Mouse (Mus musculus): Measurements from ENCODE around the gene Pla2g12b. TPM values are rescaled to one million over a fixed set of nuclear protein-coding genes. Genes with fewer than 3 reads are reported as not detected.

Gene Pla2g12b
- polyA plus RNA-seq, 1 experiment from 2014 or later: not detected

DNA sequence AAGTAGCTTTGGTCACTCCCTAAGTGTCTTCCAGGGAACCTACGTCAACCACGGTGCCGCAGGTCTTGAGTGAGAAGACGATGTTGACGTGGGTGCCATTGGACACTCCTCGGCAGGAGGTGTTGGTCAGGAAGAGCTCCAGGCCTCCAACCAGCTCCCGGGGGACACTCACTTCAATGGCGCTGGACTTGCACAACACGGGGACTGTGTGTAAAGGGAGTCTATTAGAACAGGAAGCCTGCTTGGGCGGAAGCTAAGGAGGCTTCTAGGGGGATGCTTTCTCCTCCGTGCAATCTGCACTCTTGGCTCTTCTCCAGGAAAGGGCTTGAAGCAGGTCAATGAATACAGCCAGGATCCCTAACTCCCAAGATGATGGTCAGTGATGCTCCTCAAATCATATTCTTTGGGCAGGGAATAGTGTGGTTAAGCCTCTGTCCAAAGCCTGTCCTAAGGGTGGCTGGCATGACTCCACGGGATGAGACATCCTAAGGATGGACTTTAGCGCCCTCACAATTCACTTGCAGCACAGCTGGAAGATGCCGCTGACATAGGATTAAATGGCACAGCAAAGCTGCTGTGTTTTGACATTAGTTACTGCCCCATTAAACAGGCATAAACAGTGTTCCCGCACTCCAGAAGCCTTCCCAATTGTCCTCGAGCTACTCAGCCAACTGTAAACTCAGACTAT lies 26.1 kb downstream of the Pla2g12b start:
- Histone ChIP-seq H3K27me3 (ENCODE audit: control insufficient read depth, insufficient read depth, low read length) (no peaks in the 10 kb centered on the region), H3K36me3 (replicated peaks; ENCODE audit: control insufficient read depth, insufficient read depth) (no peaks in the 10 kb centered on the region), H3K27ac (no peak overlapping the region), H3K4me1 (replicated peaks; ENCODE audit: control insufficient read depth, insufficient read depth, low read length) (no peaks in the 10 kb centered on the region), H3K4me2 (replicated peaks) (no peak overlapping the region), H3K4me3 (replicated peaks; ENCODE audit: low read length) (no peak overlapping the region), H3K9me3 (ENCODE audit: control insufficient read depth, low read length) (no peaks in the 10 kb centered on the region), H3K9ac (no peak overlapping the region)
- WGBS: 82% methylated on average over 16 of the region's 16 CpGs
- DNase-seq (ENCODE audit: low spot score): no peak
- ATAC-seq (ENCODE audit: low FRiP score): no peak

GRCm38 (mm10) chr10:59430701-59431218 lies 27.3 kb downstream of the Pla2g12b start:
- Histone ChIP-seq H3K4me1 (replicated peaks; ENCODE audit: control insufficient read depth, insufficient read depth, low read length) (no peaks in the 10 kb centered on the region), H3K27ac (no peak overlapping the region), H3K9ac (no peak overlapping the region), H3K4me2 (replicated peaks) (no peak overlapping the region), H3K9me3 (ENCODE audit: control insufficient read depth, low read length) (no peaks in the 10 kb centered on the region), H3K4me3 (replicated peaks; ENCODE audit: low read length) (no peak overlapping the region), H3K36me3 (replicated peaks; ENCODE audit: control insufficient read depth, insufficient read depth) (no peaks in the 10 kb centered on the region), H3K27me3 (ENCODE audit: control insufficient read depth, insufficient read depth, low read length) (no peaks in the 10 kb centered on the region)
- ATAC-seq (ENCODE audit: low FRiP score): no peak
- WGBS: 75% methylated on average over 6 of the region's 6 CpGs
- DNase-seq (ENCODE audit: low spot score): no peak

DNA sequence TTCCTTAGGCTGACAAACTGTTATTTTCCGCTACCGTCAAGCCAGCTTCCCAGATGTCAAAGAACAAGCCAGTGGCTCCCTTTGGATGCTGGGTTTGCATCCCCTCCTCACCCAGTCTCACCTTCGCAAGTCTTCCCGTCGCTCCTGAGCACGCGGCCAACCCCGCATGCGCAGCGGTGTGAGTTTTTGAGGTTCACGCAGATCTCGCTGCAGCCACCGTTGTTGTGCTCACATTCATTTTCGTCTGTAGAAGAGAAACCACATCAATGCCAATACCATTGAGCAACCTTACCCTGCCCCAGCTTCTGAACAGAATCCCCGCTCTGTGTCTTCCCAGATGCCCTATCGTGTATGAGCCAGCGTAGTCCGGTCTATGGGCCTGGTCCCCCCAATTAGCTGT lies 32.3 kb downstream of the Pla2g12b start:
- H3K4me3 ChIP-seq (replicated peaks; ENCODE audit: low read length): no peak overlapping the region
- H3K9me3 ChIP-seq (ENCODE audit: control insufficient read depth, low read length): no peaks in the 10 kb centered on the region

GRCm38 (mm10) chr10:59438651-59439050 lies 35.2 kb downstream of the Pla2g12b start:
- WGBS: 96% methylated on average over 12 of the region's 12 CpGs
- Histone ChIP-seq H3K27ac (no peak overlapping the region), H3K9ac (no peak overlapping the region)

More for the DNA sequence above, 32.3 kb downstream of the Pla2g12b start:
- no peak overlapping the region for H3K9ac ChIP-seq
- H3K4me2 ChIP-seq (replicated peaks): no peak overlapping the region
- DNase-seq (ENCODE audit: low spot score) (no peak), ATAC-seq (ENCODE audit: low FRiP score) (no peak)
- no peaks in the 10 kb centered on the region for H3K4me1 ChIP-seq (replicated peaks; ENCODE audit: control insufficient read depth, insufficient read depth, low read length)
- WGBS: 92% methylated on average over 18 of the region's 18 CpGs
- no peaks in the 10 kb centered on the region for H3K27me3 ChIP-seq (ENCODE audit: control insufficient read depth, insufficient read depth, low read length)
- H3K27ac ChIP-seq: no peak overlapping the region
- H3K36me3 ChIP-seq (replicated peaks; ENCODE audit: control insufficient read depth, insufficient read depth): no peaks in the 10 kb centered on the region

GRCm38 (mm10) chr10:59439508-59439931 lies 36.1 kb downstream of the Pla2g12b start:
- Histone ChIP-seq H3K27me3 (ENCODE audit: control insufficient read depth, insufficient read depth, low read length) (no peaks in the 10 kb centered on the region), H3K9me3 (ENCODE audit: control insufficient read depth, low read length) (no peaks in the 10 kb centered on the region), H3K9ac (no peak overlapping the region), H3K4me3 (replicated peaks; ENCODE audit: low read length) (no peak overlapping the region), H3K27ac (no peak overlapping the region), H3K4me2 (replicated peaks) (no peak overlapping the region), H3K36me3 (replicated peaks; ENCODE audit: control insufficient read depth, insufficient read depth) (no peaks in the 10 kb centered on the region), H3K4me1 (replicated peaks; ENCODE audit: control insufficient read depth, insufficient read depth, low read length) (no peaks in the 10 kb centered on the region)
- ATAC-seq (ENCODE audit: low FRiP score) (no peak), DNase-seq (ENCODE audit: low spot score) (no peak)
- WGBS: 73% methylated on average over 5 of the region's 5 CpGs

More at GRCm38 (mm10) chr10:59438651-59439050, 35.2 kb downstream of the Pla2g12b start:
- Histone ChIP-seq H3K27me3 (ENCODE audit: control insufficient read depth, insufficient read depth, low read length) (no peaks in the 10 kb centered on the region), H3K4me3 (replicated peaks; ENCODE audit: low read length) (no peak overlapping the region), H3K4me1 (replicated peaks; ENCODE audit: control insufficient read depth, insufficient read depth, low read length) (no peaks in the 10 kb centered on the region), H3K9me3 (ENCODE audit: control insufficient read depth, low read length) (no peaks in the 10 kb centered on the region), H3K4me2 (replicated peaks) (no peak overlapping the region), H3K36me3 (replicated peaks; ENCODE audit: control insufficient read depth, insufficient read depth) (no peaks in the 10 kb centered on the region)
- ATAC-seq (ENCODE audit: low FRiP score) (no peak), DNase-seq (ENCODE audit: low spot score) (no peak)

DNA sequence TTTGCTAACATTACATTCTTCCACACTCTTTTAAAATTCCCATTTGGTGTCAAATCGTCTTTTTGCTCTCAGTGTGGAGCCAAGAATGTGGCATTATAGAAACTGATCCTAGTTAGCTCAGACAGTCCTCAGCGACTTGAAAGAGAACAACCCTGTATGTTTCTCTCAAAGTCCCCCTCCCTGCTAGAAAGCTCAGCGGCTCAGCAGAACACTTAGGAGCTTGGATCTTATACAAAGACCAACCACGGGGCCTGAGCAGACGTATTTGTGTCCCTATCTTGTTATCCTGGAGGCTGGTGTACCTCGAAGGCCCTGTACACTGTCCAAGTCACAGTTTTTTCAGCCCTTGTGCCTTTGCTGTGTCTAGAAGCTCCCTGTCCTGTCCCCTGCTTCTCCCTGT lies 36.7 kb downstream of the Pla2g12b start:
- ATAC-seq (ENCODE audit: low FRiP score): no peak
- WGBS: 51% methylated on average over 6 of the region's 6 CpGs
- H3K4me2 ChIP-seq (replicated peaks): no peak overlapping the region

GRCm38 (mm10) chr10:59441735-59442134 lies 38.3 kb downstream of the Pla2g12b start, which contains the start of gene Oit3:
Oit3 (minus strand) TSS chr10:59441778.
- H3K27ac ChIP-seq: no peak within 1 kb of the TSS
- no peaks in the 10 kb centered on the region for H3K27me3 ChIP-seq (ENCODE audit: control insufficient read depth, insufficient read depth, low read length)
- no peak within 1 kb of the TSS for H3K4me3 ChIP-seq (replicated peaks; ENCODE audit: low read length)
- no peak within 1 kb of the TSS for H3K4me2 ChIP-seq (replicated peaks)
- no peak for DNase-seq (ENCODE audit: low spot score)
- ATAC-seq (ENCODE audit: low FRiP score): no peak
- no peaks in the 10 kb centered on the region for H3K4me1 ChIP-seq (replicated peaks; ENCODE audit: control insufficient read depth, insufficient read depth, low read length)
- no peaks in the 10 kb centered on the region for H3K36me3 ChIP-seq (replicated peaks; ENCODE audit: control insufficient read depth, insufficient read depth)
- 83% methylated on average over 11 of the region's 11 CpGs for WGBS
- H3K9ac ChIP-seq: no peak within 1 kb of the TSS
- no peaks in the 10 kb centered on the region for H3K9me3 ChIP-seq (ENCODE audit: control insufficient read depth, low read length)

More for the DNA sequence above, 36.7 kb downstream of the Pla2g12b start:
- Histone ChIP-seq H3K36me3 (replicated peaks; ENCODE audit: control insufficient read depth, insufficient read depth) (no peaks in the 10 kb centered on the region), H3K4me1 (replicated peaks; ENCODE audit: control insufficient read depth, insufficient read depth, low read length) (no peaks in the 10 kb centered on the region), H3K4me3 (replicated peaks; ENCODE audit: low read length) (no peak overlapping the region), H3K9ac (no peak overlapping the region), H3K27me3 (ENCODE audit: control insufficient read depth, insufficient read depth, low read length) (no peaks in the 10 kb centered on the region), H3K27ac (no peak overlapping the region), H3K9me3 (ENCODE audit: control insufficient read depth, low read length) (no peaks in the 10 kb centered on the region)
- DNase-seq (ENCODE audit: low spot score): no peak

DNA sequence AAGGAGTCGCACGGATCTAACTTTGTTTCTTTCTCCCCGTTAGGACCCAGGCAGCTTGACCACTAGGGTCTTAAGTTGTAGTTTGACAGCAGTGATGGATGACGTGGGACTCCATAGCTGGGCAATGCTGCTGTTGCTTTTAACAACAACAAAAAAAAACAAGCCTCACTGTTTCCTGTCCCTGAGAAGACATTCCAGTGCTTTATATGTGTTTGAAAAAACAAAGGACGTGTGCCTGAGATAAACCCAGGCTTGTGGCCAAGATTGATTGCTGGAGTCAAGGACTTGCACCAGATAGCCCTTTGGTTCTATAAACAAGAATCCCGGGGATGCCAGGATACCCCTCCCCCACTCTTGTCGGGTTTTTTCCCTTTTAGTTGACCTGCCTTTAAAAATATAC lies 39.8 kb downstream of the Pla2g12b start:
- no peaks in the 10 kb centered on the region for H3K9me3 ChIP-seq (ENCODE audit: control insufficient read depth, low read length)
- H3K27ac ChIP-seq: no peak overlapping the region
- no peak overlapping the region for H3K4me2 ChIP-seq (replicated peaks)
- H3K9ac ChIP-seq: no peak overlapping the region
- 33% methylated on average over 7 of the region's 7 CpGs for WGBS
- no peaks in the 10 kb centered on the region for H3K36me3 ChIP-seq (replicated peaks; ENCODE audit: control insufficient read depth, insufficient read depth)
- ATAC-seq (ENCODE audit: low FRiP score) (no peak), DNase-seq (ENCODE audit: low spot score) (no peak)
- H3K4me1 ChIP-seq (replicated peaks; ENCODE audit: control insufficient read depth, insufficient read depth, low read length): no peaks in the 10 kb centered on the region
- H3K4me3 ChIP-seq (replicated peaks; ENCODE audit: low read length): no peak overlapping the region
- H3K27me3 ChIP-seq (ENCODE audit: control insufficient read depth, insufficient read depth, low read length): no peaks in the 10 kb centered on the region

DNA sequence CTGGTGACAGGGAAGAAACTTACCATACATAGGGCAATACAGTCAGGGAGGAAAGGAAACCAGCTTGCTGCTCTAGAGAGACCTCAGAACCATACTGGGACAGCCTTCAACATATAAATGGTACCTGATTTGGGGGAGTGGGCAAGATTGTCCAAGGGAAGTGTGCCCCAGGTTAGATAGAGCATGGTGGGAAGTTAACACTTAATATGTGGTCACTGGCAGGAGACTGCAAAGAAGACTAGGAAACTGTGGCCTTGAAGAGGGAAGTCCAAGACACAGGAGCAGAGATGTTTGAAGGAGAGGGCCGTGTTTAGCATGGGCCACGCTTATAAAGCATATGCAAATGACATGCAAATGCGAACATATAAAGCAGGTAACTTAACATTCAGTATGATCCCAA lies 40.6 kb downstream of the Pla2g12b start:
- no peaks in the 10 kb centered on the region for H3K4me1 ChIP-seq (replicated peaks; ENCODE audit: control insufficient read depth, insufficient read depth, low read length)
- H3K4me2 ChIP-seq (replicated peaks): no peak overlapping the region
- no peaks in the 10 kb centered on the region for H3K36me3 ChIP-seq (replicated peaks; ENCODE audit: control insufficient read depth, insufficient read depth)
- ATAC-seq (ENCODE audit: low FRiP score) (no peak), DNase-seq (ENCODE audit: low spot score) (no peak)
- no peak overlapping the region for H3K4me3 ChIP-seq (replicated peaks; ENCODE audit: low read length)
- H3K27me3 ChIP-seq (ENCODE audit: control insufficient read depth, insufficient read depth, low read length): no peaks in the 10 kb centered on the region
- no peak overlapping the region for H3K9ac ChIP-seq
- H3K9me3 ChIP-seq (ENCODE audit: control insufficient read depth, low read length): no peaks in the 10 kb centered on the region
- no peak overlapping the region for H3K27ac ChIP-seq
- 64% methylated on average over 3 of the region's 3 CpGs for WGBS

Data from hindbrain, embryonic 14.5 days (tissue).